Mouse (Mus musculus): ENCODE measurements around the gene Mmp1b. TPM values are rescaled to one million over a fixed set of nuclear protein-coding genes. Genes with fewer than 3 reads are reported as not detected.

Mmp1b gene
- polyA plus RNA-seq, 1 experiment from 2014 or later = not detected

Other genes starting within 250 kb of the Mmp1b start
- gene Dync2h1, start 203.6 kb downstream of the Mmp1b start, polyA plus RNA-seq (2014; fragmentation: Nextera tagmentation; extraction: Ambion mirVana) = 19.6 and 22.7 TPM in 2 replicates
- 134 and 144 TPM in 2 replicates for gene Dcun1d5, start 203.5 kb downstream of the Mmp1b start, polyA plus RNA-seq (2014; fragmentation: Nextera tagmentation; extraction: Ambion mirVana)
- gene Mmp13, start 115.5 kb downstream of the Mmp1b start, polyA plus RNA-seq (2014; fragmentation: Nextera tagmentation; extraction: Ambion mirVana) = not detected in 2 replicates
- gene Mmp12, start 43.7 kb downstream of the Mmp1b start, polyA plus RNA-seq (2014; fragmentation: Nextera tagmentation; extraction: Ambion mirVana) = not detected in 2 replicates
- not detected in 2 replicates for gene Mmp3, start 57.8 kb upstream of the Mmp1b start, polyA plus RNA-seq (2014; fragmentation: Nextera tagmentation; extraction: Ambion mirVana)
- not detected in 2 replicates for gene Mmp10, start 114.3 kb upstream of the Mmp1b start, polyA plus RNA-seq (2014; fragmentation: Nextera tagmentation; extraction: Ambion mirVana)
- gene Mmp8, start 170.4 kb upstream of the Mmp1b start, polyA plus RNA-seq (2014; fragmentation: Nextera tagmentation; extraction: Ambion mirVana) = 0.49 and 0.80 TPM in 2 replicates
- gene Mmp27, start 183.3 kb upstream of the Mmp1b start, polyA plus RNA-seq (2014; fragmentation: Nextera tagmentation; extraction: Ambion mirVana) = not detected in 2 replicates
- 0.12 and 0.13 TPM in 2 replicates for gene Mmp20, start 240.2 kb upstream of the Mmp1b start, polyA plus RNA-seq (2014; fragmentation: Nextera tagmentation; extraction: Ambion mirVana)

Measured in stomach, embryonic 14.5 days (tissue).